Mouse (Mus musculus): Measurements from ENCODE around the gene Fam189a1. TPM values are rescaled to one million over a fixed set of nuclear protein-coding genes. Genes with fewer than 3 reads are reported as not detected.

The Fam189a1 gene
- polyA plus RNA-seq, 1 experiment from 2014 or later = 1.3 TPM

GRCm38 (mm10) chr7:64795554-64795953 lies 360.8 kb downstream of the Fam189a1 start:
- H3K27ac ChIP-seq (replicated peaks) = no peak overlapping the region
- 84% methylated on average over 6 of the region's 6 CpGs for WGBS
- H3K4me3 ChIP-seq = no peak overlapping the region
- DNase-seq (ENCODE audit: low spot score) = no peak
- H3K4me1 ChIP-seq = no peaks in the 10 kb centered on the region
- no peaks in the 10 kb centered on the region for H3K27me3 ChIP-seq (ENCODE audit: low read depth, poor library complexity, severe bottlenecking)
- H3K9me3 ChIP-seq (replicated peaks) = no peaks in the 10 kb centered on the region
- no peaks in the 10 kb centered on the region for H3K36me3 ChIP-seq

GRCm38 (mm10) chr7:64792031-64792430 lies 364.3 kb downstream of the Fam189a1 start:
- WGBS = 85% methylated on average over 8 of the region's 8 CpGs
- DNase-seq (ENCODE audit: low spot score) = no peak
- H3K4me3 ChIP-seq = no peak overlapping the region

GRCm38 (mm10) chr7:64791145-64791544 lies 365.2 kb downstream of the Fam189a1 start:
- no peaks in the 10 kb centered on the region for H3K9me3 ChIP-seq (replicated peaks)
- WGBS = 84% methylated on average over 9 of the region's 9 CpGs
- no peak overlapping the region for H3K4me3 ChIP-seq
- no peak for DNase-seq (ENCODE audit: low spot score)
- no peaks in the 10 kb centered on the region for H3K27me3 ChIP-seq (ENCODE audit: low read depth, poor library complexity, severe bottlenecking)
- H3K4me1 ChIP-seq = no peaks in the 10 kb centered on the region
- no peak overlapping the region for H3K27ac ChIP-seq (replicated peaks)
- H3K36me3 ChIP-seq = no peaks in the 10 kb centered on the region

More at GRCm38 (mm10) chr7:64792031-64792430, 364.3 kb downstream of the Fam189a1 start:
- Histone ChIP-seq H3K27ac (replicated peaks) (no peak overlapping the region), H3K4me1 (no peaks in the 10 kb centered on the region), H3K9me3 (replicated peaks) (no peaks in the 10 kb centered on the region), H3K36me3 (no peaks in the 10 kb centered on the region), H3K27me3 (ENCODE audit: low read depth, poor library complexity, severe bottlenecking) (no peaks in the 10 kb centered on the region)

GRCm38 (mm10) chr7:64785040-64785439 lies 371.3 kb downstream of the Fam189a1 start:
- H3K27ac ChIP-seq (replicated peaks) = no peak overlapping the region
- no peaks in the 10 kb centered on the region for H3K9me3 ChIP-seq (replicated peaks)
- H3K4me1 ChIP-seq = peaks cover 9% of the 10 kb centered on the region; the same call in 1 of the 2 replicates
- 61% methylated on average over 3 of the region's 3 CpGs for WGBS
- no peaks in the 10 kb centered on the region for H3K27me3 ChIP-seq (ENCODE audit: low read depth, poor library complexity, severe bottlenecking)
- no peak overlapping the region for H3K4me3 ChIP-seq
- DNase-seq (ENCODE audit: low spot score) = no peak
- no peaks in the 10 kb centered on the region for H3K36me3 ChIP-seq

- H3K4me3 ChIP-seq = no peak overlapping the region
- H3K36me3 ChIP-seq = no peaks in the 10 kb centered on the region
- H3K27ac ChIP-seq (replicated peaks) = no peak overlapping the region
- no peaks in the 10 kb centered on the region for H3K27me3 ChIP-seq (ENCODE audit: low read depth, poor library complexity, severe bottlenecking)
- WGBS = 88% methylated on average over 4 of the region's 4 CpGs
- DNase-seq (ENCODE audit: low spot score) = no peak
- peaks cover 17% of the 10 kb centered on the region; the same call in 1 of the 2 replicates for H3K4me1 ChIP-seq
- H3K9me3 ChIP-seq (replicated peaks) = no peaks in the 10 kb centered on the region
Measured at GRCm38 (mm10) chr7:64779501-64779900, 376.9 kb downstream of the Fam189a1 start.

GRCm38 (mm10) chr7:64776708-64777489 lies 379.5 kb downstream of the Fam189a1 start:
- Histone ChIP-seq H3K27ac (replicated peaks) (no peak overlapping the region), H3K27me3 (ENCODE audit: low read depth, poor library complexity, severe bottlenecking) (no peaks in the 10 kb centered on the region), H3K36me3 (no peaks in the 10 kb centered on the region), H3K9me3 (replicated peaks) (no peaks in the 10 kb centered on the region), H3K4me3 (no peak overlapping the region), H3K4me1 (peaks cover 30% of the 10 kb centered on the region)
- DNase-seq (ENCODE audit: low spot score) = no peak
- WGBS = 91% methylated on average over 13 of the region's 13 CpGs

- Histone ChIP-seq H3K27me3 (ENCODE audit: low read depth, poor library complexity, severe bottlenecking) (no peaks in the 10 kb centered on the region), H3K9me3 (replicated peaks) (no peaks in the 10 kb centered on the region), H3K27ac (replicated peaks) (no peak overlapping the region), H3K4me3 (no peak overlapping the region), H3K4me1 (peaks cover 25% of the 10 kb centered on the region), H3K36me3 (no peaks in the 10 kb centered on the region)
- DNase-seq (ENCODE audit: low spot score) = peak; percentile 17
- 37% methylated on average over 10 of the region's 10 CpGs for WGBS
Measured at GRCm38 (mm10) chr7:64773465-64773864, 382.9 kb downstream of the Fam189a1 start.

GRCm38 (mm10) chr7:64770779-64771390 lies 385.5 kb downstream of the Fam189a1 start:
- Histone ChIP-seq H3K9me3 (replicated peaks) (no peaks in the 10 kb centered on the region), H3K27me3 (ENCODE audit: low read depth, poor library complexity, severe bottlenecking) (no peaks in the 10 kb centered on the region), H3K4me1 (peaks cover 20% of the 10 kb centered on the region), H3K36me3 (no peaks in the 10 kb centered on the region), H3K4me3 (no peak overlapping the region), H3K27ac (replicated peaks) (no peak overlapping the region)
- no peak for DNase-seq (ENCODE audit: low spot score)
- 89% methylated on average over 8 of the region's 8 CpGs for WGBS

- H3K4me1 ChIP-seq = peaks cover 20% of the 10 kb centered on the region
- no peak overlapping the region for H3K27ac ChIP-seq (replicated peaks)
- WGBS = 72% methylated on average over 7 of the region's 7 CpGs
- no peaks in the 10 kb centered on the region for H3K9me3 ChIP-seq (replicated peaks)
- no peaks in the 10 kb centered on the region for H3K27me3 ChIP-seq (ENCODE audit: low read depth, poor library complexity, severe bottlenecking)
- no peak overlapping the region for H3K4me3 ChIP-seq
- no peaks in the 10 kb centered on the region for H3K36me3 ChIP-seq
- DNase-seq (ENCODE audit: low spot score) = no peak
Measured at GRCm38 (mm10) chr7:64769768-64770167, 386.6 kb downstream of the Fam189a1 start.

- no peak overlapping the region for H3K4me3 ChIP-seq
- H3K36me3 ChIP-seq = no peaks in the 10 kb centered on the region
- H3K9me3 ChIP-seq (replicated peaks) = no peaks in the 10 kb centered on the region
- H3K27ac ChIP-seq (replicated peaks) = no peak overlapping the region
- no peaks in the 10 kb centered on the region for H3K4me1 ChIP-seq
- DNase-seq (ENCODE audit: low spot score) = no peak
- no peaks in the 10 kb centered on the region for H3K27me3 ChIP-seq (ENCODE audit: low read depth, poor library complexity, severe bottlenecking)
- WGBS = 84% methylated on average over 3 of the region's 3 CpGs
Measured at GRCm38 (mm10) chr7:64765595-64765994, 390.8 kb downstream of the Fam189a1 start.

- no peak for DNase-seq (ENCODE audit: low spot score)
- no peaks in the 10 kb centered on the region for H3K27me3 ChIP-seq (ENCODE audit: low read depth, poor library complexity, severe bottlenecking)
- no peaks in the 10 kb centered on the region for H3K9me3 ChIP-seq (replicated peaks)
- 89% methylated on average over 7 of the region's 7 CpGs for WGBS
- no peak overlapping the region for H3K27ac ChIP-seq (replicated peaks)
- peaks cover 2% of the 10 kb centered on the region; the same call in 1 of the 2 replicates for H3K36me3 ChIP-seq
- H3K4me1 ChIP-seq = peaks cover 6% of the 10 kb centered on the region; the same call in 1 of the 2 replicates
- no peak overlapping the region for H3K4me3 ChIP-seq
Measured at GRCm38 (mm10) chr7:64755141-64755540, 401.2 kb downstream of the Fam189a1 start.

- Histone ChIP-seq H3K4me3 (no peak overlapping the region), H3K36me3 (peaks cover 6% of the 10 kb centered on the region; the same call in 1 of the 2 replicates), H3K4me1 (peaks cover 6% of the 10 kb centered on the region; the same call in 1 of the 2 replicates), H3K27me3 (ENCODE audit: low read depth, poor library complexity, severe bottlenecking) (no peaks in the 10 kb centered on the region), H3K9me3 (replicated peaks) (no peaks in the 10 kb centered on the region), H3K27ac (replicated peaks) (no peak overlapping the region)
- 84% methylated on average over 7 of the region's 7 CpGs for WGBS
- no peak for DNase-seq (ENCODE audit: low spot score)
Measured at GRCm38 (mm10) chr7:64754161-64754560, 402.2 kb downstream of the Fam189a1 start.

- Histone ChIP-seq H3K4me3 (no peak overlapping the region), H3K27me3 (ENCODE audit: low read depth, poor library complexity, severe bottlenecking) (no peaks in the 10 kb centered on the region), H3K36me3 (peaks cover 6% of the 10 kb centered on the region; the same call in 1 of the 2 replicates), H3K27ac (replicated peaks) (no peak overlapping the region), H3K9me3 (replicated peaks) (no peaks in the 10 kb centered on the region), H3K4me1 (peaks cover 6% of the 10 kb centered on the region; the same call in 1 of the 2 replicates)
- 85% methylated on average over 6 of the region's 6 CpGs for whole genome bisulfite sequencing
- no peak for DNase-seq (ENCODE audit: low spot score)
Measured at GRCm38 (mm10) chr7:64753678-64754077, 402.7 kb downstream of the Fam189a1 start.
